Mouse (Mus musculus): ENCODE data around the gene Ptprd.

GRCm38 (mm10) chr4:76989961-76990360, 1221.8 kb downstream of the Ptprd start:
- TF ChIP-seq CTCF (IDR thresholded peaks at IDR 0.05; ENCODE audit: low read depth) (no peak), EP300 (optimal IDR thresholded peaks at IDR 0.05) (no peak)

Data from stomach, postnatal 0 days (tissue).